Mouse (Mus musculus) small intestine, adult 2 months (tissue): Measurements from ENCODE around the gene Map4k1.

Source experiments
- CTCF ChIP-seq: fragments of 200-500 bp; IDR thresholded peaks from 2 replicates; pipeline ENCODE4 v1.5.1; 2012; ENCODE audit warnings: low read depth, mild to moderate bottlenecking, control low read depth, inconsistent platforms, low read length, moderate library complexity, mixed read lengths; ENCODE audit not compliant: insufficient replicate concordance, insufficient read length; ENCODE audit errors: extremely low read depth
- POLR2A ChIP-seq: fragments of 200-500 bp; IDR thresholded peaks from 2 replicates; pipeline ENCODE4 v1.6.1; 2012; ENCODE audit warnings: low read depth, mild to moderate bottlenecking, control low read depth, inconsistent platforms, low read length, moderate library complexity

- TF ChIP-seq CTCF (no peak), POLR2A (no peak)
These were observed 71.0 kb downstream of the Map4k1 start for GRCm38 (mm10) chr7:29052821-29053220.
